ENCODE assay signal across 12 mouse cellular contexts in the genomic region with DNA sequence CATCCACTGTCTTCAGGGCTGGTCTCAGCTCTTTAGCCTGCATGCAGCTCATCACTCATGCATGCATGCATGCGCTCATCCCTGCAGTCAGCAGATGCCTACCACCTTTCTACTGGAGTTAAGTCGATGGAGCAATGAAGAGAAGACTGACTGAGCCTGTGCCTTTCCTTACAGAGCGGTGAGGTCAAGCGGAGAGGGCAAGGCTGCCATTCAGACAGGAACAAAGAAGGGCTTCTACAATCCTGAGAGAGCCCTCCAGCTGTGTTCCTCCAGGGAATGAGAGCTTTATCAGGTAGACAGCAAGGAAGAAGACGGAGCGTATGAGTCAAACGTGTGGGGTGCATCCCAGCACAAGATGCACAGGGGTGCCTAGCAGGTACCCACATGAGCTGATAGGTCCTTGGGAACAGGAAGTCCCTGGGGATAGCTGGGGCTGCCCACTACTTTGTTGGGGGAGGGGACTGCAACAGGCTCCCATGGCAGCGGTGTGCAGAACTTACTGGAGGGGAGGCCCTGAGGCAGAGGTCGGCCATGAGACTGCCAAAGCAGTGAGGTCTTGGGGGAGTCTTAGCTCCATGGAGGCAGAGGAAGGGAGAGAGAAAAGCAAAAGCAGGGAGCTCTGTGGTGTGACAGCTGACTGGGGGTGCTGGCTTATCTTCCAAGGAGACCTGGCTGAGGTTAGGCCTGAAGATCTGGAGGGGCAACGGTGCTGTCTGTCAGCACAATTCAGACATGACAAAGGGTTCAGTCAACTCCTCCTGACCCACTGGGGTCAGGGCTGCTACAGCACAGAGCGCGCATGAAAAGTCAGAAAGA. TPM values are rescaled to one million over a fixed set of nuclear protein-coding genes. Genes with fewer than 3 reads are reported as not detected.
A peak's percentile ranks its signal among the peaks of the same experiment; 100 is the strongest.
DNase-seq lines count a peak whose midpoint lies in the region; ATAC-seq and TF ChIP-seq lines count a peak whose summit lies in the region.
"Had no signal": no experiment of that assay in that cellular context is flagged by ENCODE, and none has a peak within 500 bp of the region (broad histone marks: within the 10 kb centered on the region; RNA-seq: fewer than 3 reads in every experiment).

No protein-coding gene starts in this region.

- peaks cover 0 to 20% of the 10 kb centered on the region in 2 experiments; a peak in 2 of 4 replicates for H3K4me1 ChIP-seq in ES-E14 (ENCODE audit: control insufficient read depth in 2 of 2, insufficient read depth in 2 of 2, low read length in 2 of 2, poor library complexity in 1 of 2)
- H3K4me1 ChIP-seq in forebrain, postnatal 0 days (ENCODE audit: insufficient read depth), result peaks cover 2% of the 10 kb centered on the region; the same call in 1 of the 2 replicates
- peaks cover 45% of the 10 kb centered on the region for H3K4me1 ChIP-seq in midbrain, embryonic 12.5 days
- H3K4me1 ChIP-seq: liver, embryonic 13.5 days had no signal

- no peak for DNase-seq in ES-E14 (ENCODE audit: low read depth, low spot score)
- DNase-seq in R1 (ENCODE audit: low read depth, low spot score), result peak; percentile 73
- no peak for DNase-seq in forebrain, postnatal 0 days
- no peak for DNase-seq in lung, postnatal 4 days
- DNase-seq in layer of hippocampus, adult 9-10 months (ENCODE audit: low spot score), result no peak
- DNase-seq in adrenal gland, postnatal 14 days, result no peak
- DNase-seq: cerebellum, adult 11-12 months; gastrocnemius, postnatal 14 days; kidney, adult 11 months; liver, embryonic 13.5 days; right cerebral cortex, postnatal 4 days had no signal

- peaks cover 40% of the 10 kb centered on the region for H3K36me3 ChIP-seq in ES-E14 (ENCODE audit: control insufficient read depth, insufficient read depth, low read length, poor library complexity, severe bottlenecking)
- peaks cover 8% of the 10 kb centered on the region; the same call in 1 of the 2 replicates for H3K36me3 ChIP-seq in forebrain, postnatal 0 days (ENCODE audit: insufficient read depth)
- H3K36me3 ChIP-seq in midbrain, embryonic 12.5 days, result peaks cover 18% of the 10 kb centered on the region
- H3K36me3 ChIP-seq: liver, embryonic 13.5 days had no signal

- peak overlapping the region; percentile 48; the same call in 1 of the 2 replicates for H3K27ac ChIP-seq in ES-E14 (ENCODE audit: insufficient read depth, low read depth, low read length, poor library complexity, severe bottlenecking)
- 0 out of 2 replicates have a peak overlapping the region, but pooled peaks have one; percentile 15 for H3K27ac ChIP-seq in forebrain, postnatal 0 days (ENCODE audit: low read depth, low read length)
- H3K27ac ChIP-seq in midbrain, embryonic 12.5 days (replicated peaks), result peak overlapping the region; percentile 76
- H3K27ac ChIP-seq: liver, embryonic 13.5 days had no signal

- no peak overlapping the region for H3K4me2 ChIP-seq in forebrain, postnatal 0 days (ENCODE audit: low read depth)
- peak overlapping the region; percentile 30; the same call in 1 of the 2 replicates for H3K4me2 ChIP-seq in midbrain, embryonic 12.5 days (replicated peaks)
- H3K4me2 ChIP-seq: liver, embryonic 13.5 days had no signal

- in situ Hi-C loops in ES-E14 (cut with MboI; ENCODE audit: low sequenced_read_pairs in 2 of 2, unreplicated experiment in 2 of 2), result no loop called here

- no peak for TF ChIP-seq CTCF in forebrain, postnatal 0 days (IDR thresholded peaks at IDR 0.05; ENCODE audit: low read depth)

- H3K9ac ChIP-seq in ES-E14 (ENCODE audit: insufficient read depth, low read depth, low read length, poor library complexity, severe bottlenecking), result no peak overlapping the region
- no peak overlapping the region for H3K9ac ChIP-seq in forebrain, postnatal 0 days
- H3K9ac ChIP-seq in midbrain, embryonic 12.5 days (replicated peaks), result 0 out of 2 replicates have a peak overlapping the region, but pooled peaks have one; percentile 17
- H3K9ac ChIP-seq: liver, embryonic 13.5 days had no signal

- no peaks in the 10 kb centered on the region for H3K9me3 ChIP-seq in ES-E14 (ENCODE audit: control insufficient read depth, insufficient read depth, low read depth, low read length)
- no peaks in the 10 kb centered on the region for H3K9me3 ChIP-seq in forebrain, postnatal 0 days (ENCODE audit: low read length)
- no peaks in the 10 kb centered on the region for H3K9me3 ChIP-seq in midbrain, embryonic 12.5 days
- H3K9me3 ChIP-seq: liver, embryonic 13.5 days had no signal

- ATAC-seq in forebrain, postnatal 0 days, result no peak
- peak; percentile 70 for ATAC-seq in midbrain, embryonic 12.5 days (ENCODE audit: low FRiP score, low read depth)

- no peaks in the 10 kb centered on the region for H3K27me3 ChIP-seq in forebrain, postnatal 0 days (ENCODE audit: insufficient read depth, low read length)
- no peaks in the 10 kb centered on the region for H3K27me3 ChIP-seq in midbrain, embryonic 12.5 days
- H3K27me3 ChIP-seq: liver, embryonic 13.5 days had no signal

- H3K4me3 ChIP-seq in ES-E14 (ENCODE audit: insufficient read depth in 1 of 2, low read depth in 1 of 2, low read length in 2 of 2, poor library complexity in 1 of 2, severe bottlenecking in 1 of 2), result no peak overlapping the region
- H3K4me3 ChIP-seq in forebrain, postnatal 0 days (ENCODE audit: low read depth, low read length), result no peak overlapping the region
- no peak overlapping the region for H3K4me3 ChIP-seq in midbrain, embryonic 12.5 days
- H3K4me3 ChIP-seq: liver, embryonic 13.5 days had no signal

- 39% methylated on average over 12 of the region's 12 CpGs for WGBS in forebrain, postnatal 0 days
- 13% methylated on average over 12 of the region's 12 CpGs for WGBS in midbrain, embryonic 12.5 days

TF ChIP-seq in ES-E14, 5 proteins besides CTCF, POLR2A, EP300 and RAD21:
- TF ChIP-seq ZNF384 (IDR thresholded peaks at IDR 0.05; ENCODE audit: low read depth, low read length), result no peak
- no peak for TF ChIP-seq HCFC1 (IDR thresholded peaks at IDR 0.05; ENCODE audit: borderline replicate concordance, insufficient read depth, low read length)
- TF ChIP-seq MAFK (IDR thresholded peaks at IDR 0.05; ENCODE audit: insufficient read depth, low read depth, low read length), result no peak
- TF ChIP-seq ZC3H11A (IDR thresholded peaks at IDR 0.05; ENCODE audit: borderline replicate concordance, low read depth, low read length), result no peak
- no peak for TF ChIP-seq CHD2 (IDR thresholded peaks at IDR 0.05; ENCODE audit: low read depth, low read length)

RNA-seq across cellular contexts. Expression of a gene that starts 37.2 kb away (rescaled TPM):
- total RNA-seq in ES-E14 (2012; rRNA removed), result 75.8 and 104 TPM in 2 replicates
- total RNA-seq in forebrain, postnatal 0 days (2014; rRNA removed), result 21.4 and 25.7 TPM in 2 replicates
- 6.7 and 8.5 TPM in 2 replicates for polyA plus RNA-seq in forebrain, postnatal 0 days (2015; fragmentation: Nextera tagmentation; extraction: Ambion mirVana)
- polyA plus RNA-seq in midbrain, embryonic 12.5 days (2016; fragmentation: Nextera tagmentation; extraction: Ambion mirVana), result 72.5 and 91.2 TPM in 2 replicates
- total RNA-seq in adrenal gland, postnatal 14 days (2021), result 13.7 and 14.3 TPM in 2 replicates

Comparison
In these comparisons a context has a peak if more than half of its experiments do, and no peak if none do; other contexts are left out.
1. H3K27ac ChIP-seq: peak in every context shown above with its lines; median percentile 76 in midbrain, embryonic 12.5 days; 48 in ES-E14; 15 in forebrain, postnatal 0 days.